Mouse (Mus musculus) forebrain, embryonic 15.5 days (tissue): ENCODE results near the gene Dhx40. TPM values are rescaled to one million over a fixed set of nuclear protein-coding genes. Genes with fewer than 3 reads are reported as not detected.
A peak's percentile ranks its signal among the peaks of the same experiment; 100 is the strongest.

Experiments
- ATAC-seq: fragments of 200-750 bp; cut with Nextera tagmentation; replicated peaks from 2 replicates; pipeline ENCODE4 v1.8.0; 2017; ENCODE audit warnings: mild to moderate bottlenecking, moderate TSS enrichment, moderate library complexity
- H3K27ac ChIP-seq: fragments of 300-500 bp; sonication (generic); replicated peaks from 2 replicates; pipeline ENCODE4 v1.5.1; 2015; ENCODE audit warnings: mild to moderate bottlenecking, inconsistent platforms
- H3K27me3 ChIP-seq: fragments of 300-500 bp; sonication (generic); 2 replicates; pipeline ENCODE4 v1.6.1; 2015; ENCODE audit warnings: inconsistent platforms
- H3K36me3 ChIP-seq: fragments of 300-500 bp; sonication (generic); 2 replicates; pipeline ENCODE4 v1.6.1; 2015; ENCODE audit warnings: mild to moderate bottlenecking, inconsistent platforms
- H3K4me1 ChIP-seq: fragments of 300-500 bp; sonication (generic); 2 replicates; pipeline ENCODE4 v1.6.1; 2015; ENCODE audit warnings: inconsistent platforms
- H3K4me2 ChIP-seq: fragments of 300-500 bp; sonication (generic); replicated peaks from 2 replicates; pipeline ENCODE4 v1.6.1; 2015; ENCODE audit warnings: mild to moderate bottlenecking, inconsistent platforms
- H3K4me3 ChIP-seq: fragments of 300-500 bp; sonication (generic); 2 replicates; pipeline ENCODE4 v1.5.1; 2015; ENCODE audit warnings: mild to moderate bottlenecking, inconsistent platforms
- H3K9ac ChIP-seq: fragments of 300-500 bp; sonication (generic); replicated peaks from 2 replicates; pipeline ENCODE4 v1.6.1; 2015; ENCODE audit warnings: mild to moderate bottlenecking, inconsistent platforms
- H3K9me3 ChIP-seq: fragments of 300-500 bp; sonication (generic); 2 replicates; pipeline ENCODE4 v1.6.1; 2016; ENCODE audit warnings: inconsistent platforms
- WGBS: fragments of 180-500 bp; shearing (Covaris S2); methylation state at CpG from one replicate; pipeline ENCODE4 v1.1.7; 2015; ENCODE audit warnings: mixed read lengths; 5-methylcytosine and 5-hydroxymethylcytosine counted together
- polyA plus RNA-seq: library from polyadenylated mRNA; unstranded; fragments of >200 nt; fragmentation: Nextera tagmentation; extraction: Ambion mirVana; gene quantifications from 2 replicates; pipeline ENCODE4 v1.2.1, GENCODE M21; 2015

The Dhx40 gene
- polyA plus RNA-seq, 1 experiment from 2014 or later = 31.2 TPM

GRCm38 (mm10) chr11:86759226-86759625 is 48.3 kb downstream of the Dhx40 start:
- no peak overlapping the region; the same call in 1 of the 2 replicates for H3K27ac ChIP-seq
- H3K4me1 ChIP-seq = peaks cover 25% of the 10 kb centered on the region
- no peaks in the 10 kb centered on the region for H3K27me3 ChIP-seq
- H3K4me3 ChIP-seq = no peak overlapping the region
- H3K36me3 ChIP-seq = no peaks in the 10 kb centered on the region
- H3K9me3 ChIP-seq = no peaks in the 10 kb centered on the region
- no peak overlapping the region for H3K4me2 ChIP-seq
- H3K9ac ChIP-seq = no peak overlapping the region
- ATAC-seq = no peak
- 89% methylated on average over 1 of the region's 1 CpGs for WGBS

- Histone ChIP-seq H3K4me3 (peak overlapping the region; percentile 94), H3K4me1 (peaks cover 28% of the 10 kb centered on the region), H3K27ac (peak overlapping the region; percentile 98), H3K9ac (peak overlapping the region; percentile 91), H3K27me3 (no peaks in the 10 kb centered on the region), H3K9me3 (no peaks in the 10 kb centered on the region), H3K36me3 (no peaks in the 10 kb centered on the region), H3K4me2 (peak overlapping the region; percentile 94)
- 29% methylated on average over 6 of the region's 6 CpGs for WGBS
- ATAC-seq = no peak
Observed at GRCm38 (mm10) chr11:86758559-86758958, 49.0 kb downstream of the Dhx40 start.

GRCm38 (mm10) chr11:86757480-86758371 is 49.8 kb downstream of the Dhx40 start, which contains the start of gene Cltc:
Cltc (minus strand) TSS chr11:86757565.
- Histone ChIP-seq H3K9me3 (no peaks in the 10 kb centered on the region), H3K9ac (peak within 1 kb of the TSS; percentile 95), H3K4me1 (peaks cover 33% of the 10 kb centered on the region), H3K4me3 (peak within 1 kb of the TSS; percentile 94), H3K36me3 (no peaks in the 10 kb centered on the region), H3K4me2 (peak within 1 kb of the TSS; percentile 94), H3K27me3 (no peaks in the 10 kb centered on the region), H3K27ac (peak within 1 kb of the TSS; percentile 98)
- peak; percentile 95 for ATAC-seq
- under 1% methylated on average over 73 of the region's 73 CpGs for WGBS

GRCm38 (mm10) chr11:86757142-86757479 is 50.4 kb downstream of the Dhx40 start:
- Histone ChIP-seq H3K27ac (peak overlapping the region; percentile 98), H3K9me3 (no peaks in the 10 kb centered on the region), H3K36me3 (no peaks in the 10 kb centered on the region), H3K9ac (peak overlapping the region; percentile 95), H3K27me3 (no peaks in the 10 kb centered on the region), H3K4me3 (peak overlapping the region; percentile 94), H3K4me1 (peaks cover 37% of the 10 kb centered on the region), H3K4me2 (peak overlapping the region; percentile 94)
- peak; percentile 80; the same call in 1 of the 2 replicates for ATAC-seq
- WGBS = under 1% methylated on average over 18 of the region's 18 CpGs

GRCm38 (mm10) chr11:86756156-86757141 is 51.1 kb downstream of the Dhx40 start:
- H3K4me2 ChIP-seq = peak overlapping the region; percentile 94
- WGBS = 2% methylated on average over 31 of the region's 31 CpGs
- H3K9ac ChIP-seq = peak overlapping the region; percentile 95
- H3K27me3 ChIP-seq = no peaks in the 10 kb centered on the region
- H3K4me1 ChIP-seq = peaks cover 37% of the 10 kb centered on the region
- H3K9me3 ChIP-seq = no peaks in the 10 kb centered on the region
- no peaks in the 10 kb centered on the region for H3K36me3 ChIP-seq
- H3K27ac ChIP-seq = peak overlapping the region; percentile 98
- H3K4me3 ChIP-seq = peak overlapping the region; percentile 94
- ATAC-seq = peak; percentile 15; the same call in 1 of the 2 replicates

GRCm38 (mm10) chr11:86752404-86752803 is 55.1 kb downstream of the Dhx40 start:
- Histone ChIP-seq H3K9ac (no peak overlapping the region), H3K27me3 (no peaks in the 10 kb centered on the region), H3K9me3 (no peaks in the 10 kb centered on the region), H3K4me1 (peaks cover 41% of the 10 kb centered on the region), H3K36me3 (no peaks in the 10 kb centered on the region), H3K4me3 (no peak overlapping the region), H3K4me2 (no peak overlapping the region), H3K27ac (no peak overlapping the region)
- no peak for ATAC-seq

GRCm38 (mm10) chr11:86751010-86751409 is 56.5 kb downstream of the Dhx40 start:
- Histone ChIP-seq H3K27me3 (no peaks in the 10 kb centered on the region), H3K9me3 (no peaks in the 10 kb centered on the region), H3K4me2 (no peak overlapping the region), H3K4me1 (peaks cover 37% of the 10 kb centered on the region), H3K9ac (no peak overlapping the region), H3K27ac (no peak overlapping the region), H3K4me3 (no peak overlapping the region), H3K36me3 (no peaks in the 10 kb centered on the region)
- ATAC-seq = no peak
- WGBS = 97% methylated on average over 1 of the region's 1 CpGs

- Histone ChIP-seq H3K27ac (no peak overlapping the region), H3K36me3 (no peaks in the 10 kb centered on the region), H3K4me3 (no peak overlapping the region), H3K9ac (no peak overlapping the region), H3K4me1 (peaks cover 28% of the 10 kb centered on the region), H3K4me2 (no peak overlapping the region), H3K9me3 (no peaks in the 10 kb centered on the region), H3K27me3 (no peaks in the 10 kb centered on the region)
- no peak for ATAC-seq
- WGBS = 36% methylated on average over 3 of the region's 3 CpGs
Observed at GRCm38 (mm10) chr11:86749776-86750423, 57.6 kb downstream of the Dhx40 start.

- H3K9ac ChIP-seq = no peak overlapping the region
- ATAC-seq = no peak
- H3K27me3 ChIP-seq = no peaks in the 10 kb centered on the region
- H3K4me1 ChIP-seq = peaks cover 10% of the 10 kb centered on the region; the same call in 1 of the 2 replicates
- H3K4me3 ChIP-seq = no peak overlapping the region
- no peak overlapping the region for H3K27ac ChIP-seq
- no peaks in the 10 kb centered on the region for H3K9me3 ChIP-seq
- H3K4me2 ChIP-seq = no peak overlapping the region
- H3K36me3 ChIP-seq = no peaks in the 10 kb centered on the region
- 71% methylated on average over 3 of the region's 3 CpGs for WGBS
Observed at GRCm38 (mm10) chr11:86745634-86746404, 61.7 kb downstream of the Dhx40 start.

- WGBS = 59% methylated on average over 2 of the region's 2 CpGs
Observed at GRCm38 (mm10) chr11:86742605-86743004, 64.9 kb downstream of the Dhx40 start.

GRCm38 (mm10) chr11:86741505-86741904 is 66.0 kb downstream of the Dhx40 start:
- no peak overlapping the region for H3K27ac ChIP-seq
- 90% methylated on average over 5 of the region's 5 CpGs for WGBS
- H3K27me3 ChIP-seq = no peaks in the 10 kb centered on the region

More at GRCm38 (mm10) chr11:86742605-86743004, 64.9 kb downstream of the Dhx40 start:
- Histone ChIP-seq H3K36me3 (no peaks in the 10 kb centered on the region), H3K9ac (no peak overlapping the region), H3K9me3 (no peaks in the 10 kb centered on the region), H3K27me3 (no peaks in the 10 kb centered on the region), H3K4me3 (no peak overlapping the region), H3K4me2 (no peak overlapping the region), H3K4me1 (no peaks in the 10 kb centered on the region), H3K27ac (no peak overlapping the region)
- ATAC-seq = no peak

More at GRCm38 (mm10) chr11:86741505-86741904, 66.0 kb downstream of the Dhx40 start:
- H3K4me3 ChIP-seq = no peak overlapping the region
- H3K4me1 ChIP-seq = no peaks in the 10 kb centered on the region
- H3K9ac ChIP-seq = no peak overlapping the region
- no peaks in the 10 kb centered on the region for H3K9me3 ChIP-seq
- H3K4me2 ChIP-seq = no peak overlapping the region
- H3K36me3 ChIP-seq = no peaks in the 10 kb centered on the region
- no peak for ATAC-seq
